Mouse (Mus musculus): ENCODE measurements around the gene Mmgt2.

The Mmgt2 gene

DNA sequence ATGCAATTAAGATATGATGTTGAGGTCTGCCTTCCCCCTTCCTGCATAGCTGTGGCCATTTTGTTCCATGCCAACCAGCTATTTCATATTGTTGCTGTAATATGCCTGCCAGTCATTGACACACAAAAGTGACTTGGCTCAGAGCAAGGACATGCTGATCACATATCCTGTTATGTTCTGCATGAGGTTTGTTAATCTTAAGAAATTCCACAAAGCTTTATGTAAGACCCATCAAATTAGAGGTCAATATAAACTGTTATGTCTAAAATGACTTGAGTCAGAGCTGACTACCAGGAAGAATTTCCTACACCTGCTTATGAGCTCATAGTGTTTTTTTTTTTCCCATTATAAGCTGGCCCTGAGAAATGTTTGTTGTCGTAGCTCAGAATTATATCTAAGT lies 52.8 kb downstream of the Mmgt2 start:
- DNase-seq (ENCODE audit: low read depth, low spot score) = no peak

DNA sequence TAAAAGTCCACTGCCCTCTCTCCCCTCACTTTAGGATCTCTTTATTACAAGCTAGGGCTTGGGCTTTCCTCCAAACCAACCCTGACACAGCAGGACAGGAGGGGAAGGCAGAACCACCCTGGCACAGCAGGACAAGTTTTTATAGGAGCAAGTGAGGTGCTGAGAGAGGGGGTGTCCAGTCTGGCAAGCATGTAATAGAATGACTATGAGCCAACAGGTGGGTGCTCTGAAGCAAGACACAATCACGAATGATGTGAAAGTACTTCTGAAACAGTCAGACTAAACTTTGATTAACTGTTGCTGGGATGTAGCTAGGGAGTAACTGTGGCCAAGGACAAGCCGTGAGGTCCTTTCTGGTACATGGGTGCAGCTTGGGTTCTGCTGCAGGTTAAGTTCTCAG lies 57.7 kb downstream of the Mmgt2 start:
- no peak for DNase-seq (ENCODE audit: low read depth, low spot score)

DNA sequence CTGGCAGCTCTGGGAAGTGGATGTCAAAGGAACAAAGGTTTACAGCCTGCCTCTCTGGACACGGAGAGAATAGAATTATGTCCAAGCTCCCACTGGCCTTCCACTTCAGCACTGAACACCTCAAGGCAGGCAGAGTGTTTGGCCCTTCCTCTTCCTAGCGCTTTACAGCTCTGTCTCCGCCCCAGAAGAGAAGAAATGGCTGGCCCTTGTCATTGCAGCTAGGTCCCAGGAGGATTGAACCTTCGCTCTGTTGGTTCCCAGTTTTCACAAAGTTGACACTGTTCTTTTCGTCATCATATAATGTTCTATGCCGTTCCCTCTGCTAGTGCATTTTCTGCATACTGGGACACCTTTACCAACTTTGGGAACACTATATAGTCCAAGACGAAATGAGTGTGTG lies 59.8 kb downstream of the Mmgt2 start:
- DNase-seq (ENCODE audit: low read depth, low spot score) = no peak

DNA sequence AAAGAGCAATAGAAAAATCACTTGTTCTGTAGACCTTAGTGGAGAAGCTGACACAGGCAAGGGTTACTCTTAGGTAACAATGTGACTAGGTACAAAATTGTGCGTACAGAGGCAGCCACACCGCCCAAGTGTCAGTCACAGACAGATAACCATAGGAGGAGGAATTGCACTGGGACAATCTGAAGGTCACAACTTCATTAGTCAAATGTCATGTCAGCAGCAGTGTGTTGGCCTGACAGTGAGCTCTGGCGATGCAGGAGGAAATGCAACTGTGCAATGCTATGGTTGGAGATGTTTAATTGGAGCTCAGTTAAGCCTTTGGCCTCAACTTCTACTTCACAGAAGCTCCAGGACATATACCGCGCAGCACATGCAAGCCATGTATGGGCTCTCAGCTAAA lies 62.2 kb downstream of the Mmgt2 start:
- no peak for DNase-seq (ENCODE audit: low read depth, low spot score)
